Mouse (Mus musculus) MEL (cell line): ENCODE results near the gene Naa10. TPM values are rescaled to one million over a fixed set of nuclear protein-coding genes. Genes with fewer than 3 reads are reported as not detected.

Experiments
- DNase-seq: peaks from one replicate; pipeline ENCODE4 v3.0.0; 2011; ENCODE audit warnings: low read depth, low spot score
- H3K27ac ChIP-seq: 2 replicates; pipeline ENCODE4 v1.5.1; 2012; ENCODE audit warnings: low read depth, mild to moderate bottlenecking, control low read depth, low read length, moderate library complexity; ENCODE audit not compliant: control insufficient read depth
- H3K27me3 ChIP-seq, 2 experiments: fragments of 150-350 bp in 1 of 2; sonication (generic) in 1 of 2; 2 replicates each; pipeline ENCODE4 v1.6.1; 2012; ENCODE audit warnings: low read length in 2 of 2, mild to moderate bottlenecking in 2 of 2, improper control_type of control experiment in 1 of 2, moderate library complexity in 1 of 2; ENCODE audit not compliant: insufficient read depth in 2 of 2, control insufficient read depth in 1 of 2
- H3K36me3 ChIP-seq, 2 experiments: 2 replicates each; pipeline ENCODE4 v1.6.1; 2012 to 2014; ENCODE audit warnings: low read length in 2 of 2, improper control_type of control experiment in 1 of 2, inconsistent platforms in 1 of 2, mild to moderate bottlenecking in 1 of 2; ENCODE audit not compliant: insufficient read depth in 2 of 2, control insufficient read depth in 1 of 2
- H3K4me1 ChIP-seq, 2 experiments: fragments of 150-350 bp in 1 of 2; sonication (generic) in 1 of 2; 2 replicates each; pipeline ENCODE4 v1.6.1; 2012; ENCODE audit warnings: low read length in 2 of 2, improper control_type of control experiment in 1 of 2, mild to moderate bottlenecking in 1 of 2; ENCODE audit not compliant: insufficient read depth in 2 of 2, control insufficient read depth in 1 of 2
- H3K4me3 ChIP-seq, 2 experiments: fragments of 150-350 bp in 1 of 2; sonication (generic) in 1 of 2; 2 replicates each; pipeline ENCODE4 v1.5.1; 2012; ENCODE audit warnings: low read depth in 2 of 2, low read length in 2 of 2, mild to moderate bottlenecking in 2 of 2, moderate library complexity in 2 of 2, control low read depth in 1 of 2, improper control_type of control experiment in 1 of 2; ENCODE audit not compliant: control insufficient read depth in 1 of 2, insufficient read depth in 1 of 2
- H3K79me2 ChIP-seq: 2 replicates; pipeline ENCODE4 v1.6.1; 2012; ENCODE audit warnings: mild to moderate bottlenecking, low read length, moderate library complexity; ENCODE audit not compliant: control insufficient read depth, poor library complexity, insufficient read depth
- H3K9ac ChIP-seq: 2 replicates; pipeline ENCODE4 v1.6.1; 2012; ENCODE audit warnings: low read depth, mild to moderate bottlenecking, control low read depth, low read length, moderate library complexity; ENCODE audit not compliant: control insufficient read depth, poor library complexity, severe bottlenecking
- H3K9me3 ChIP-seq: fragments of 150-350 bp; sonication (generic); replicated peaks from 2 replicates; pipeline ENCODE4 v1.6.1; 2012; ENCODE audit warnings: mild to moderate bottlenecking, low read length, improper control_type of control experiment, moderate library complexity; ENCODE audit not compliant: insufficient read depth
- CHD2 ChIP-seq: IDR thresholded peaks from 2 replicates; pipeline ENCODE4 v1.6.1; 2011; ENCODE audit warnings: low read length, improper control_type of control experiment
- GABPA ChIP-seq: IDR thresholded peaks from 2 replicates; pipeline ENCODE4 v1.6.1; 2012; ENCODE audit warnings: low read depth, mild to moderate bottlenecking, inconsistent platforms, low read length, improper control_type of control experiment, moderate library complexity
- GATA1 ChIP-seq: IDR thresholded peaks from 2 replicates; pipeline ENCODE4 v1.6.1; 2011; ENCODE audit warnings: low read depth, low read length, improper control_type of control experiment
- HCFC1 ChIP-seq: IDR thresholded peaks from 2 replicates; pipeline ENCODE4 v1.6.1; 2012; ENCODE audit warnings: low read depth, mild to moderate bottlenecking, inconsistent platforms, low read length, improper control_type of control experiment, moderate library complexity
- MAX ChIP-seq: IDR thresholded peaks from 2 replicates; pipeline ENCODE4 v1.6.1; 2011; ENCODE audit warnings: low read length, improper control_type of control experiment
- MEF2A ChIP-seq: IDR thresholded peaks from 2 replicates; pipeline ENCODE4 v1.6.1; 2014; ENCODE audit warnings: low read depth, mild to moderate bottlenecking, inconsistent platforms, low read length, improper control_type of control experiment; ENCODE audit not compliant: poor library complexity, insufficient replicate concordance, severe bottlenecking; ENCODE audit errors: extremely low read depth
- NELFE ChIP-seq: IDR thresholded peaks from 2 replicates; pipeline ENCODE4 v1.6.1; 2011; ENCODE audit warnings: low read depth, low read length, improper control_type of control experiment
- NRF1 ChIP-seq: IDR thresholded peaks from 2 replicates; pipeline ENCODE4 v1.6.1; 2014; ENCODE audit warnings: low read depth, mild to moderate bottlenecking, inconsistent platforms, low read length, improper control_type of control experiment, moderate library complexity; ENCODE audit not compliant: poor library complexity, insufficient read depth, severe bottlenecking
- POLR2A ChIP-seq, 2 experiments: IDR thresholded peaks; 2 replicates each; pipeline ENCODE4 v1.6.1; 2011 to 2012; ENCODE audit warnings: low read length in 2 of 2, mild to moderate bottlenecking in 2 of 2, control low read depth in 1 of 2, improper control_type of control experiment in 1 of 2, low read depth in 1 of 2, moderate library complexity in 1 of 2; ENCODE audit not compliant: control insufficient read depth in 1 of 2, insufficient read depth in 1 of 2, poor library complexity in 1 of 2
- POLR2AphosphoS2 ChIP-seq: IDR thresholded peaks from 2 replicates; pipeline ENCODE4 v1.6.1; 2011; ENCODE audit warnings: low read length, improper control_type of control experiment
- POLR2AphosphoS5 ChIP-seq: IDR thresholded peaks from 2 replicates; pipeline ENCODE4 v1.6.1; 2012; ENCODE audit warnings: low read depth, borderline replicate concordance, mild to moderate bottlenecking, inconsistent platforms, low read length, moderate library complexity, mixed read lengths
- RCOR1 ChIP-seq: IDR thresholded peaks from 2 replicates; pipeline ENCODE4 v1.6.1; 2012; ENCODE audit warnings: low read depth, mild to moderate bottlenecking, inconsistent platforms, low read length, improper control_type of control experiment
- TAL1 ChIP-seq: IDR thresholded peaks from 2 replicates; pipeline ENCODE4 v1.6.1; 2012; ENCODE audit warnings: mild to moderate bottlenecking, inconsistent platforms, low read length, moderate library complexity, mixed read lengths
- TBP ChIP-seq: IDR thresholded peaks from 2 replicates; pipeline ENCODE4 v1.8.0; 2011; ENCODE audit warnings: low read depth, low read length, improper control_type of control experiment
- TCF12 ChIP-seq: IDR thresholded peaks from 2 replicates; pipeline ENCODE4 v1.6.1; 2014; ENCODE audit warnings: low read depth, mild to moderate bottlenecking, inconsistent platforms, low read length, improper control_type of control experiment, moderate library complexity
- USF1 ChIP-seq: IDR thresholded peaks from 2 replicates; pipeline ENCODE4 v1.6.1; 2014; ENCODE audit warnings: low read depth, mild to moderate bottlenecking, inconsistent platforms, low read length, improper control_type of control experiment, moderate library complexity
- polyA plus RNA-seq, 2 experiments: library from polyadenylated mRNA; stranded (reverse) in 1 of 2; unstranded in 1 of 2; fragments of >175 nt in 1 of 2; fragments of >200 nt in 1 of 2; gene quantifications; 2 replicates each; pipeline versions ENCODE4 v1.2.1 to v1.2.4; 2012; ENCODE audit warnings: low replicate concordance in 2 of 2, low read depth in 1 of 2; ENCODE audit not compliant: insufficient read length in 2 of 2, insufficient read depth in 1 of 2, missing spikeins in 1 of 2
- total RNA-seq: library from RNA; depleted of rRNA; stranded (reverse); fragments of 300-350 nt; gene quantifications from 2 replicates; pipeline ENCODE4 v1.2.3, GENCODE M21; 2012

The Naa10 gene
- total and polyA plus RNA-seq, 3 experiments = 174 to 417 (median 253) TPM

GRCm38 (mm10) chrX:73911156-73911555 is 10.6 kb downstream of the Naa10 start:
- Histone ChIP-seq H3K9me3 (no peaks in the 10 kb centered on the region), H3K4me3 (peak overlapping the region; percentile 61 to 63), H3K36me3 (peaks cover 0 to 35% of the 10 kb centered on the region in 2 experiments; a peak in 2 of 4 replicates), H3K4me1 (peaks cover 15 to 32% of the 10 kb centered on the region in 2 experiments), H3K79me2 (peaks cover 2% of the 10 kb centered on the region), H3K27ac (peak overlapping the region; percentile 90), H3K9ac (peak overlapping the region; percentile 73), H3K27me3 (no peaks in the 10 kb centered on the region)
- peak; percentile 68 for DNase-seq
- TF ChIP-seq NRF1 (no peak), TAL1 (no peak), TCF12 (peak; percentile 17; the same call in 1 of the 2 replicates), RCOR1 (no peak), MEF2A (no peak), MAX (peak; percentile 46; the same call in 1 of the 2 replicates), HCFC1 (no peak), NELFE (peak; percentile 40; the same call in 1 of the 2 replicates), CHD2 (no peak), POLR2A (IDR thresholded peaks at IDR 0.05; ENCODE audit: control insufficient read depth in 1 of 2, insufficient read depth in 1 of 2, low read depth in 1 of 2, low read length in 2 of 2, poor library complexity in 1 of 2) (peak in 1 of 2 experiments; percentile 51; a peak in 1 of 4 replicates), USF1 (no peak), POLR2AphosphoS5 (no peak), POLR2AphosphoS2 (no peak), TBP (no peak), GATA1 (no peak)

GRCm38 (mm10) chrX:73910451-73910850 is 11.3 kb downstream of the Naa10 start:
- Histone ChIP-seq H3K27ac (peak overlapping the region; percentile 90), H3K4me1 (peaks cover 15 to 32% of the 10 kb centered on the region in 2 experiments), H3K36me3 (peaks cover 0 to 32% of the 10 kb centered on the region in 2 experiments; a peak in 2 of 4 replicates), H3K9ac (peak overlapping the region; percentile 73), H3K27me3 (no peaks in the 10 kb centered on the region), H3K79me2 (peaks cover 2% of the 10 kb centered on the region), H3K9me3 (no peaks in the 10 kb centered on the region), H3K4me3 (peak overlapping the region; percentile 61 to 63)
- TF ChIP-seq MAX (no peak), GABPA (no peak)
- DNase-seq = peak; percentile 46
